In genomic region chr11:96462191-96462752, GRCm38 (mm10) we compare ENCODE assay signal across 11 mouse cellular contexts. TPM values are rescaled to one million over a fixed set of nuclear protein-coding genes. Genes with fewer than 3 reads are reported as not detected.
DNase-seq lines count a peak whose midpoint lies in the region; ATAC-seq and TF ChIP-seq lines count a peak whose summit lies in the region.
"Had no signal": no experiment of that assay in that cellular context is flagged by ENCODE, and none has a peak within 500 bp of the region (broad histone marks: within the 10 kb centered on the region; RNA-seq: fewer than 3 reads in every experiment).

No protein-coding gene starts in this region.

- intact Hi-C loops in left cerebral cortex, adult 2 months (cut with DNase I), result no loop called here

- TF ChIP-seq CTCF in left cerebral cortex, adult 2 months (IDR thresholded peaks at IDR 0.05), result no peak

- DNase-seq in frontal cortex, postnatal 10 days (ENCODE audit: low spot score in 2 of 2), result no peak
- peak; percentile 49 for DNase-seq in thymus, postnatal 0 days (ENCODE audit: low spot score)
- DNase-seq in thymus, adult 18-20 months, result no peak
- DNase-seq in left cerebral cortex, adult 2 months (ENCODE audit: extremely low spot score in 1 of 2, low spot score in 2 of 2), result peak in 1 of 2 experiments; percentile 23
- peak; percentile 43 for DNase-seq in thymus, postnatal 4 days
- DNase-seq in urinary bladder, adult 18-20 months (ENCODE audit: low spot score in 2 of 2), result no peak
- DNase-seq in gastrocnemius, postnatal 4 days (ENCODE audit: low spot score in 2 of 2), result no peak
- DNase-seq: cerebellum, adult 9-11 months; spleen, adult 18-20 months had no signal

- H3K4me3 ChIP-seq in left cerebral cortex, adult 2 months, result no peak overlapping the region
- H3K4me3 ChIP-seq: liver, embryonic 12.5 days had no signal

- peak overlapping the region; percentile 13; the same call in 1 of the 2 replicates for H3K27ac ChIP-seq in left cerebral cortex, adult 2 months
- H3K27ac ChIP-seq: liver, embryonic 12.5 days had no signal

- peak; percentile 52 for ATAC-seq in frontal cortex, adult (ENCODE audit: low TSS enrichment)
- ATAC-seq: liver, embryonic 12.5 days had no signal

RNA-seq across cellular contexts. Expression of gene Skap1, which starts 2.1 kb away (rescaled TPM):
- polyA plus RNA-seq in thymus, postnatal 0 days (2015; fragmentation: Nextera tagmentation; extraction: Ambion mirVana), result 376 and 450 TPM in 2 replicates
- total RNA-seq in left cerebral cortex, adult 2 months (2021), result 1 to 10 TPM; 1.8 to 2.0 TPM
- total RNA-seq in gastrocnemius, postnatal 4 days (2021), result under 1 TPM in 1 of 2 experiments, not detected in 1; 0.39 TPM

Comparison
In these comparisons a context has a peak if more than half of its experiments do, and no peak if none do; other contexts are left out.
1. DNase-seq: peak in thymus, postnatal 0 days (single experiment) and thymus, postnatal 4 days (single experiment); none in frontal cortex, postnatal 10 days (0 of 2), thymus, adult 18-20 months (0 of 2), urinary bladder, adult 18-20 months (0 of 2) and gastrocnemius, postnatal 4 days (0 of 2).